Mouse (Mus musculus) olfactory bulb, adult 2 months (tissue): ENCODE data around the gene Dzip1.

Experiments
- CTCF ChIP-seq: fragments of 200-500 bp; IDR thresholded peaks from 2 replicates; pipeline ENCODE4 v1.5.1; 2012; ENCODE audit warnings: low read depth, mild to moderate bottlenecking, low read length, moderate library complexity; ENCODE audit not compliant: insufficient read depth
- POLR2A ChIP-seq: fragments of 200-500 bp; IDR thresholded peaks from 2 replicates; pipeline ENCODE4 v1.6.1; 2012; ENCODE audit warnings: mild to moderate bottlenecking, low read depth, low read length, moderate library complexity; ENCODE audit not compliant: insufficient read depth

DNA sequence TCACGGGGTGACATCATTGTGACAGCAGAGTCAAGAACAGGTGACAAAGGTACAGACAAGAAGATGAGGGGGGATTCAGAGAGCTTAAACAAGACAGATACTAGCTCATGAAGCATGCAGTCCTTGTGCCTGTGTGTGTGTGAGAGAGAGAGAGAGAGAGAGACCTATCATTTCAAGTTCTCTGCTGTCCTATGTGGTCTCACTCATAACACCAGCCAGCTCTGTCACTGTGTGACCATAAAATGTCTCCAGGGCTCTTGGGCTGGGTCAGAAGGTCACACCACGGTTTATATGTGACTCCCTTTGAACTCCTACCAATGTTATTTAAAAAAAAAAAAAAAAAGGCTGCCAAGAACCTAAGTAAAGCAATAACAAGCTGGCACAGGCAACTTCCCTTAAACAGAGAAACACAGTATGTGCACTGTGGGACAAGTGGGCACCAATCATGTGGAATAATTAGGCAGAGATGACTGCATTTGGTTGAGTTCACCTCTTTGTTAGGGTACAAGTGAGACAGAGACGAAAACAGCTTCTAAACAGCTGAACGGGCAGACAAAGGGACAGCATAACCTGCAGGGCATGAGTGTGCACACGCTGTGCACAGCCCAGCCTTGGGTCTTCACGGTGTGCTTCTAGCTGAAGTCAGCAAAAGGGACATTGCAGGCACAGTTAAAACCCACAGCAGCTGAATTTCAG lies 21.2 kb downstream of the Dzip1 start:
- TF ChIP-seq POLR2A (no peak), CTCF (no peak)
